Mouse (Mus musculus) MEL (cell line): Measurements from ENCODE around the gene Rtp1.

Experiments
- EP300 ChIP-seq, 2 experiments: IDR thresholded peaks; 2 replicates each; pipeline ENCODE4 v1.6.1; 2011; ENCODE audit warnings: improper control_type of control experiment in 2 of 2, low read length in 2 of 2, low read depth in 1 of 2, mild to moderate bottlenecking in 1 of 2
- ETS1 ChIP-seq: IDR thresholded peaks from 2 replicates; pipeline ENCODE4 v1.6.1; 2012; ENCODE audit warnings: low read depth, mild to moderate bottlenecking, inconsistent platforms, low read length, improper control_type of control experiment, moderate library complexity
- POLR2A ChIP-seq, 2 experiments: IDR thresholded peaks; 2 replicates each; pipeline ENCODE4 v1.6.1; 2011 to 2012; ENCODE audit warnings: low read length in 2 of 2, mild to moderate bottlenecking in 2 of 2, control low read depth in 1 of 2, improper control_type of control experiment in 1 of 2, low read depth in 1 of 2, moderate library complexity in 1 of 2; ENCODE audit not compliant: control insufficient read depth in 1 of 2, insufficient read depth in 1 of 2, poor library complexity in 1 of 2
- POLR2AphosphoS2 ChIP-seq: IDR thresholded peaks from 2 replicates; pipeline ENCODE4 v1.6.1; 2011; ENCODE audit warnings: low read length, improper control_type of control experiment

- TF ChIP-seq POLR2A (IDR thresholded peaks at IDR 0.05; ENCODE audit: control insufficient read depth in 1 of 2, insufficient read depth in 1 of 2, low read depth in 1 of 2, low read length in 2 of 2, poor library complexity in 1 of 2) (no peak), POLR2AphosphoS2 (no peak), ETS1 (no peak), EP300 (IDR thresholded peaks at IDR 0.05; ENCODE audit: low read depth in 1 of 2, low read length in 2 of 2) (no peak)
Measured at GRCm38 (mm10) chr16:23449946-23450345, 21.0 kb downstream of the Rtp1 start.
